Mouse (Mus musculus): ENCODE data around the gene Xlr3b. TPM values are rescaled to one million over a fixed set of nuclear protein-coding genes. Genes with fewer than 3 reads are reported as not detected.
A peak's percentile ranks its signal among the peaks of the same experiment; 100 is the strongest.
"Not testable (repeated sequence)": the region's sequence is repeated elsewhere in the genome, so short reads cannot be mapped to it uniquely, and the experiment has no call there.

Xlr3b gene
- total and polyA plus RNA-seq, 2 experiments from 2014 or later, result 4.9 to 15.5 TPM

- Histone ChIP-seq H3K4me1 (ENCODE audit: insufficient read depth, low read length) (no peaks in the 10 kb centered on the region), H3K9me3 (ENCODE audit: low read length) (no peaks in the 10 kb centered on the region), H3K4me3 (ENCODE audit: low read length) (peak within 1 kb of the TSS; percentile 59), H3K27me3 (ENCODE audit: insufficient read depth, low read length) (no peaks in the 10 kb centered on the region), H3K9ac (replicated peaks; ENCODE audit: low read length) (peak within 1 kb of the TSS; percentile 71), H3K36me3 (ENCODE audit: insufficient read depth, low read length) (no peaks in the 10 kb centered on the region), H3K4me2 (ENCODE audit: low read depth, low read length) (peak within 1 kb of the TSS; percentile 58), H3K27ac (peak within 1 kb of the TSS; percentile 96)
- DNase-seq (ENCODE audit: low spot score) (peak; percentile 88), ATAC-seq (peak; percentile 96)
- WGBS, result 25% methylated on average over 38 of the region's 39 CpGs
- TF ChIP-seq CTCF (IDR thresholded peaks at IDR 0.05; ENCODE audit: low read depth), result no peak
These were observed 36.1 kb downstream of the Xlr3b start, which contains the start of gene F8a for GRCm38 (mm10) chrX:73227914-73228605. Gene F8a, plus strand, starts transcription at chrX:73228291.

GRCm38 (mm10) chrX:73228606-73229214, 36.7 kb downstream of the Xlr3b start:
- 33% methylated on average over 37 of the region's 51 CpGs for WGBS
- Histone ChIP-seq H3K36me3 (ENCODE audit: insufficient read depth, low read length) (no peaks in the 10 kb centered on the region), H3K27ac (peak overlapping the region; percentile 96), H3K4me1 (ENCODE audit: insufficient read depth, low read length) (no peaks in the 10 kb centered on the region), H3K4me2 (ENCODE audit: low read depth, low read length) (peak overlapping the region; percentile 58), H3K9me3 (ENCODE audit: low read length) (no peaks in the 10 kb centered on the region), H3K27me3 (ENCODE audit: insufficient read depth, low read length) (no peaks in the 10 kb centered on the region), H3K9ac (replicated peaks; ENCODE audit: low read length) (peak overlapping the region; percentile 71), H3K4me3 (ENCODE audit: low read length) (peak overlapping the region; percentile 59)
- peak; percentile 69 for DNase-seq (ENCODE audit: low spot score)
- ATAC-seq, result peak; percentile 82
- TF ChIP-seq CTCF (IDR thresholded peaks at IDR 0.05; ENCODE audit: low read depth), result peak; percentile 45

- ATAC-seq (no peak), DNase-seq (ENCODE audit: low spot score) (no peak)
- no peaks in the 10 kb centered on the region for H3K36me3 ChIP-seq (ENCODE audit: insufficient read depth, low read length)
- peak overlapping the region; percentile 71 for H3K9ac ChIP-seq (replicated peaks; ENCODE audit: low read length)
- peak overlapping the region; percentile 58 for H3K4me2 ChIP-seq (ENCODE audit: low read depth, low read length)
- WGBS, result 33% methylated on average over 3 of the region's 3 CpGs
- no peaks in the 10 kb centered on the region for H3K27me3 ChIP-seq (ENCODE audit: insufficient read depth, low read length)
- H3K4me3 ChIP-seq (ENCODE audit: low read length), result peak overlapping the region; percentile 59
- H3K27ac ChIP-seq, result peak overlapping the region; percentile 96
- no peak for TF ChIP-seq CTCF (IDR thresholded peaks at IDR 0.05; ENCODE audit: low read depth)
- H3K9me3 ChIP-seq (ENCODE audit: low read length), result no peaks in the 10 kb centered on the region
- no peaks in the 10 kb centered on the region for H3K4me1 ChIP-seq (ENCODE audit: insufficient read depth, low read length)
These were observed 37.3 kb downstream of the Xlr3b start for GRCm38 (mm10) chrX:73229288-73229687.

GRCm38 (mm10) chrX:73242821-73243325, 50.9 kb downstream of the Xlr3b start, which contains the start of gene Xlr4c:
Gene Xlr4c, minus strand, starts transcription at chrX:73243130.
- not testable (repeated sequence) for H3K4me2 ChIP-seq (ENCODE audit: low read depth, low read length); H3K27ac ChIP-seq; ATAC-seq; H3K4me3 ChIP-seq (ENCODE audit: low read length); H3K4me1 ChIP-seq (ENCODE audit: insufficient read depth, low read length); H3K36me3 ChIP-seq (ENCODE audit: insufficient read depth, low read length); H3K27me3 ChIP-seq (ENCODE audit: insufficient read depth, low read length); H3K9me3 ChIP-seq (ENCODE audit: low read length); DNase-seq (ENCODE audit: low spot score); H3K9ac ChIP-seq (replicated peaks; ENCODE audit: low read length)
- WGBS, result 87% methylated on average over 12 of the region's 14 CpGs

Other genes with a start within 250 kb of the Xlr3b start
- gene Zfp185, start 204.9 kb upstream of the Xlr3b start, total RNA-seq (2014; rRNA removed), result 0.65 and 1.4 TPM in 2 replicates
- 1.1 and 1.2 TPM in 2 replicates for gene Zfp185, start 204.9 kb upstream of the Xlr3b start, polyA plus RNA-seq (2015; fragmentation: Nextera tagmentation; extraction: Ambion mirVana)
- gene Pnma5, start 155.1 kb upstream of the Xlr3b start, total RNA-seq (2014; rRNA removed), result not detected in 2 replicates
- gene Pnma5, start 155.1 kb upstream of the Xlr3b start, polyA plus RNA-seq (2015; fragmentation: Nextera tagmentation; extraction: Ambion mirVana), result 0.23 and 0.33 TPM in 2 replicates
- gene Pnma3, start 127.4 kb upstream of the Xlr3b start, total RNA-seq (2014; rRNA removed), result 10.6 and 15.0 TPM in 2 replicates
- gene Pnma3, start 127.4 kb upstream of the Xlr3b start, polyA plus RNA-seq (2015; fragmentation: Nextera tagmentation; extraction: Ambion mirVana), result 5.5 and 5.7 TPM in 2 replicates
- gene Xlr4a, start 109.7 kb upstream of the Xlr3b start, total RNA-seq (2014; rRNA removed), result not detected in 2 replicates
- 0.35 TPM in 1 of 2 replicates, not detected in the other for gene Xlr4a, start 109.7 kb upstream of the Xlr3b start, polyA plus RNA-seq (2015; fragmentation: Nextera tagmentation; extraction: Ambion mirVana)
- gene Xlr3a, start 95.1 kb upstream of the Xlr3b start, total RNA-seq (2014; rRNA removed), result 1.2 and 2.6 TPM in 2 replicates
- gene Xlr3a, start 95.1 kb upstream of the Xlr3b start, polyA plus RNA-seq (2015; fragmentation: Nextera tagmentation; extraction: Ambion mirVana), result 2.1 and 4.0 TPM in 2 replicates
- 0.75 and 2.1 TPM in 2 replicates for gene Gm14685, start 75.2 kb upstream of the Xlr3b start, total RNA-seq (2014; rRNA removed)
- 1.0 and 1.2 TPM in 2 replicates for gene Gm14685, start 75.2 kb upstream of the Xlr3b start, polyA plus RNA-seq (2015; fragmentation: Nextera tagmentation; extraction: Ambion mirVana)
- gene Xlr5b, start 43.4 kb upstream of the Xlr3b start, total RNA-seq (2014; rRNA removed), result not detected in 2 replicates
- not detected in 2 replicates for gene Xlr5b, start 43.4 kb upstream of the Xlr3b start, polyA plus RNA-seq (2015; fragmentation: Nextera tagmentation; extraction: Ambion mirVana)
- gene DXBay18, start 42.8 kb upstream of the Xlr3b start, total RNA-seq (2014; rRNA removed), result 0.05 and 2.1 TPM in 2 replicates
- gene DXBay18, start 42.8 kb upstream of the Xlr3b start, polyA plus RNA-seq (2015; fragmentation: Nextera tagmentation; extraction: Ambion mirVana), result 0.18 TPM in 1 of 2 replicates, not detected in the other
- not detected in 2 replicates for gene Spin2d, start 15.2 kb upstream of the Xlr3b start, total RNA-seq (2014; rRNA removed)
- gene Spin2d, start 15.2 kb upstream of the Xlr3b start, polyA plus RNA-seq (2015; fragmentation: Nextera tagmentation; extraction: Ambion mirVana), result not detected in 2 replicates
- not detected in 2 replicates for gene Xlr4b, start 22.1 kb downstream of the Xlr3b start, total RNA-seq (2014; rRNA removed)
- 0.26 and 0.63 TPM in 2 replicates for gene Xlr4b, start 22.1 kb downstream of the Xlr3b start, polyA plus RNA-seq (2015; fragmentation: Nextera tagmentation; extraction: Ambion mirVana)
- gene F8a, start 36.1 kb downstream of the Xlr3b start, total RNA-seq (2014; rRNA removed), result 36.4 and 40.1 TPM in 2 replicates
- 32.9 and 33.7 TPM in 2 replicates for gene F8a, start 36.1 kb downstream of the Xlr3b start, polyA plus RNA-seq (2015; fragmentation: Nextera tagmentation; extraction: Ambion mirVana)
- not detected in 2 replicates for gene Xlr4c, start 50.9 kb downstream of the Xlr3b start, total RNA-seq (2014; rRNA removed)
- 0.31 and 0.53 TPM in 2 replicates for gene Xlr4c, start 50.9 kb downstream of the Xlr3b start, polyA plus RNA-seq (2015; fragmentation: Nextera tagmentation; extraction: Ambion mirVana)
- gene Xlr3c, start 73.2 kb downstream of the Xlr3b start, total RNA-seq (2014; rRNA removed), result not detected in 2 replicates
- gene Xlr3c, start 73.2 kb downstream of the Xlr3b start, polyA plus RNA-seq (2015; fragmentation: Nextera tagmentation; extraction: Ambion mirVana), result 0.15 and 0.59 TPM in 2 replicates
- not detected in 2 replicates for gene Xlr5a, start 100.8 kb downstream of the Xlr3b start, total RNA-seq (2014; rRNA removed)
- not detected in 2 replicates for gene Xlr5a, start 100.8 kb downstream of the Xlr3b start, polyA plus RNA-seq (2015; fragmentation: Nextera tagmentation; extraction: Ambion mirVana)
- gene Xlr5c, start 100.8 kb downstream of the Xlr3b start, total RNA-seq (2014; rRNA removed), result not detected in 2 replicates
- gene Xlr5c, start 100.8 kb downstream of the Xlr3b start, polyA plus RNA-seq (2015; fragmentation: Nextera tagmentation; extraction: Ambion mirVana), result not detected in 2 replicates
- gene Gm45015, start 144.6 kb downstream of the Xlr3b start, total RNA-seq (2014; rRNA removed), result not detected in 2 replicates
- not detected in 2 replicates for gene Gm45015, start 144.6 kb downstream of the Xlr3b start, polyA plus RNA-seq (2015; fragmentation: Nextera tagmentation; extraction: Ambion mirVana)
- gene Zfp275, start 150.4 kb downstream of the Xlr3b start, total RNA-seq (2014; rRNA removed), result 35.8 and 40.2 TPM in 2 replicates
- 5.3 and 5.5 TPM in 2 replicates for gene Zfp275, start 150.4 kb downstream of the Xlr3b start, polyA plus RNA-seq (2015; fragmentation: Nextera tagmentation; extraction: Ambion mirVana)
- 0.14 and 0.16 TPM in 2 replicates for gene Gm18336, start 206.5 kb downstream of the Xlr3b start, total RNA-seq (2014; rRNA removed)
- gene Gm18336, start 206.5 kb downstream of the Xlr3b start, polyA plus RNA-seq (2015; fragmentation: Nextera tagmentation; extraction: Ambion mirVana), result 0.06 TPM in 1 of 2 replicates, not detected in the other
- 4.5 TPM in 2 replicates for gene Zfp92, start 218.9 kb downstream of the Xlr3b start, total RNA-seq (2014; rRNA removed)
- 1.0 and 1.2 TPM in 2 replicates for gene Zfp92, start 218.9 kb downstream of the Xlr3b start, polyA plus RNA-seq (2015; fragmentation: Nextera tagmentation; extraction: Ambion mirVana)
- gene Trex2, start 243.1 kb downstream of the Xlr3b start, total RNA-seq (2014; rRNA removed), result not detected in 2 replicates
- gene Trex2, start 243.1 kb downstream of the Xlr3b start, polyA plus RNA-seq (2015; fragmentation: Nextera tagmentation; extraction: Ambion mirVana), result not detected in 2 replicates

All from hindbrain, postnatal 0 days (tissue).